Mouse (Mus musculus) megakaryocyte, embryonic 14.5 days (primary cell): ENCODE measurements around the gene Atp1b3. TPM values are rescaled to one million over a fixed set of nuclear protein-coding genes. Genes with fewer than 3 reads are reported as not detected.
"Not testable (repeated sequence)": the region's sequence is repeated elsewhere in the genome, so short reads cannot be mapped to it uniquely, and the experiment has no call there.

ENCODE experiments used
- H3K27me3 ChIP-seq: replicated peaks from 2 replicates; pipeline ENCODE3; 2012; ENCODE audit warnings: inconsistent platforms
- H3K36me3 ChIP-seq: replicated peaks from 2 replicates; pipeline ENCODE3; 2012; ENCODE audit warnings: low read length, inconsistent platforms, mixed read lengths
- H3K4me1 ChIP-seq: 2 replicates; pipeline ENCODE4 v1.6.1; 2012; ENCODE audit warnings: inconsistent platforms
- H3K4me3 ChIP-seq: replicated peaks from 2 replicates; pipeline ENCODE3; 2012; ENCODE audit warnings: moderate library complexity, mild to moderate bottlenecking, inconsistent platforms
- H3K9me3 ChIP-seq: 2 replicates; pipeline ENCODE4 v1.6.1; 2012; ENCODE audit warnings: inconsistent platforms
- FLI1 ChIP-seq: IDR thresholded peaks from 2 replicates; pipeline ENCODE4 v1.6.1; 2012; ENCODE audit warnings: low read length, inconsistent platforms, mixed read lengths
- GATA1 ChIP-seq: IDR thresholded peaks from 3 replicates; pipeline ENCODE4 v1.6.1; 2012; ENCODE audit warnings: mixed read lengths, low read length, inconsistent platforms, borderline replicate concordance
- polyA plus RNA-seq: library from polyadenylated mRNA; stranded (reverse); fragments of >175 nt; gene quantifications from 2 replicates; pipeline ENCODE4 v1.2.3, GENCODE M21; 2012; ENCODE audit warnings: low replicate concordance; ENCODE audit not compliant: insufficient read depth

The Atp1b3 gene
- 124 and 126 TPM in 2 replicates for polyA plus RNA-seq

DNA sequence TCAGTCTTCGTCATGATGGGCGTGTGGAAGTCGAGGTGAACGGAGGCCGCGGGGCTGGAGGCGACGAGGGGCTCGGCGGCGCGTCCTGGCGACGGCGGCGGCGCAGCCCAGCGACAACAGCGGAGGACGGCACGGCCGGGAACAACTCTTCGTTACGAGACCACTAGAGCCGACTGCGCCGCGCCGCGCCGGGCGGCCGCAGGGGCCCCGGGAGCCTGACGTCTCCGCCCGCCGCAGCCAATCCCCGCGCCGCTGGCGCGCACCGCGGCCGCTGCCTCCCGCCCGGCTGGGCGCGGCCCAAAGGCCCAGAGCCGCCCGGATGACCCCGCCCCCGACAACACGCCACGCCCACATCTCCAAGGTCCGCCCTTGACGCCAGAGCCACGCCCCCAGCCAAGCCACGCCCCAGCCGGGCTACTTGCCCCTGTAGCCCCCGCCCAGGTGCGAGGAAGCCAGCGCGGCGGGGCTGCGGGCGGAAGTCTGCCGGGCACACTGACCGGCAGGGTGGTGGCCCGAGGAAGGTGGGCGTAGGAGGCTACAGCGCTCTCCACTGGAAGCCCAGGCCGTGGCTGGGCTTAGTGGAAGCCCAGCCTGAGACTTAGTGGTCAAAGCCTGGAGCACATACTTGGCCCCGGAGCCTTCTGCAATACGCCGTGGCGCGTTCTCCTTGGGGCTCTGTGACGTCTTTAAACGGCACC, at the start of gene Atp1b3:
TSS of gene Atp1b3 (minus strand) at position 302 of the 698 bp plus-strand sequence.
- H3K4me1 ChIP-seq, result peaks cover 48% of the 10 kb centered on the region
- H3K27me3 ChIP-seq, result no peaks in the 10 kb centered on the region
- H3K4me3 ChIP-seq, result peak within 1 kb of the TSS; percentile 95
- H3K36me3 ChIP-seq, result peaks cover 10% of the 10 kb centered on the region
- no peaks in the 10 kb centered on the region for H3K9me3 ChIP-seq
- TF ChIP-seq FLI1 (no peak), GATA1 (no peak)

DNA sequence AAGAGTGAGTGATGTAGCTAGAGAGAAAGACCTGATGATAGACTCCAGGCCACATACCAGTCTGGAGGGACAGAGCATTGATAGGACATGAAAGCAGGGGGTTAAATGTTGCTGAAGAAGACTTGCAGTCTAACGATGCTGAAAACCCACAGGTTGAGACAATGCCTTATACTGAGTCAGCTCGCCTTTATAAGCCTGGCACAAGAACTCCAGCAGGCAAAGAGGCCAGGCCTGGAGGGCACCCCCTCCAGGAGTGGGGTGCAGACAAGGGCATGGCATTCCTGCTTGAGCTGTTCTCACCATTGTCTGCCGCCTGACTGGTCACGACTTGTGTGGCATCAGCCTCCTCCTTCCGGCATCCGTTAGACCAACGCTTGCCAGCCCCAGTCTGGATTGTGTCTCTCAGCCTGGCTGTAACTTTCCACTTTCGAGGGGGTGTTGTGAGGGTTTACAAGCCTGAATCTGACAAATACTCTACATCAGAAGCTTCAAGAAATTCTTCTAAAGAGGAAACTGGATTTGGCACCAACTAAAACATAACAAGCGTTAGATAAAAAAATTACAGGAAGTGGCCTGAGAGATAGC, 48.7 kb upstream of the Atp1b3 start:
- H3K4me3 ChIP-seq, result no peak overlapping the region
- H3K4me1 ChIP-seq, result peaks cover 61% of the 10 kb centered on the region
- H3K9me3 ChIP-seq, result no peaks in the 10 kb centered on the region
- no peak for TF ChIP-seq FLI1
- TF ChIP-seq GATA1, result no peak
- H3K27me3 ChIP-seq, result no peaks in the 10 kb centered on the region
- no peaks in the 10 kb centered on the region for H3K36me3 ChIP-seq

DNA sequence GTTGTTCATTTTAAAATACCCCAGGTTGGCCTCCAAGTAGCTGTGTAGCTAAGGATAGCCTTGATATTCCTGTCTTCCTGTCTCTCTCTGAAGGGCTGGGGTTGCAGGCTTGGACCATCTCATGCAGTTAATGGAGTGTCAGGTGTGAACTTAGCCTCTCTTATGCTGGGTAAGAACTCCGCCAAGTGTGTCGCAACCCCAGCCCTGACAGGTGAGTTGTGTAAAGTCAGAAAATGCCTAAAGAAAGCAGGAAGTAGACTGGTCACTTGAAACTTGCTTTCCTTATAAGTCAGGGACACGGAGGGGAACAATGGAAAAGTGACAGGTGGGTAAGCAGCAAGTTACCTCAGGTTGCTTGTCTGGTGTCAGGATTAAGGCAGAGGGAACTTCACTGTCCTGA, 40.1 kb upstream of the Atp1b3 start:
- no peak for TF ChIP-seq GATA1
- TF ChIP-seq FLI1, result no peak
- H3K9me3 ChIP-seq, result no peaks in the 10 kb centered on the region

DNA sequence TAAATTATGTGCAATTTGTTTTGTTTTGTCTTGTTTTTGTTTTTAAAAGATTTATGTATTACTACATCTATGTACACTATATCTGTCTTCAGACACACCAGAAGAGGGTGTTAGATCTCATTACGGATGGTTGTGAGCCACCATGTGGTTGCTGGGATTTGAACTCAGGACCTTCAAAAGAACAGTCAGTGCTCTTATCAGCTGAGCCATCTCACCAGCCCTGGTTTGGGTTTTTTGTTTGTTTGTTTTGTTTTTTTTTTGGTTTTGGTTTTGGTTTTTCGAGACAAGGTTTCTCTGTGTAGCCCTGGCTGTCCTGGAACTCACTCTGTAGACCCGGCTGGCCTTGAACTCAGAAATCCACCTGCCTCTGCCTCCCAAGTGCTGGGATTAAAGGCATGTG, 35.7 kb upstream of the Atp1b3 start:
- H3K4me3 ChIP-seq, H3K9me3 ChIP-seq, H3K27me3 ChIP-seq, H3K36me3 ChIP-seq: not testable (repeated sequence)
- peaks cover 69% of the 10 kb centered on the region for H3K4me1 ChIP-seq

More for the DNA sequence above, 40.1 kb upstream of the Atp1b3 start:
- Histone ChIP-seq H3K4me1 (peaks cover 37% of the 10 kb centered on the region), H3K4me3 (no peak overlapping the region), H3K36me3 (no peaks in the 10 kb centered on the region), H3K27me3 (no peaks in the 10 kb centered on the region)

DNA sequence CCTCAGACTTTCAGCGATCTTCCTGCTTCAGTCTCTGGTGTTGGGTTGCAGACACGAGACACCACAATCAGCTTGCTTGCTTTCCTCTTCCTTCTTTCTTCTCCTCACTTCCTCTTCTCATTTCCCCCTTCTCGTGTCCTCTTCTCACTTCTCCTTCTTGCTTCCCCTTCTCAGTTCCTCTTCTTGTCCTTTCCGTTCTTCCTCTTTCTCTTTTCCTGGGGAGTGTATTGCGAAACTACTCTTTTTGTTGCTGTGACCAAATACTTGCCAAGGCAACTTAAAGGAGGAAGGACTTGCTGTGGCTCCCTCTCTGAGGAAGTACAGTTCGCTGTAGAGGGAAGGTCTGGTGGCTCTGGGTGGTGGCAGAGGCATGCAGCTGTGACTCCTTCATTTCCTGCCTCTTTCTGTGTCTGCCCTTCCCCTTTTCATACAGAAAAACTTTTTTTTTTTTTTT, 35.2 kb upstream of the Atp1b3 start:
- Histone ChIP-seq H3K4me1 (peaks cover 74% of the 10 kb centered on the region), H3K36me3 (no peaks in the 10 kb centered on the region), H3K27me3 (no peaks in the 10 kb centered on the region), H3K9me3 (no peaks in the 10 kb centered on the region), H3K4me3 (peak overlapping the region; percentile 75)
- TF ChIP-seq FLI1 (no peak), GATA1 (no peak)

DNA sequence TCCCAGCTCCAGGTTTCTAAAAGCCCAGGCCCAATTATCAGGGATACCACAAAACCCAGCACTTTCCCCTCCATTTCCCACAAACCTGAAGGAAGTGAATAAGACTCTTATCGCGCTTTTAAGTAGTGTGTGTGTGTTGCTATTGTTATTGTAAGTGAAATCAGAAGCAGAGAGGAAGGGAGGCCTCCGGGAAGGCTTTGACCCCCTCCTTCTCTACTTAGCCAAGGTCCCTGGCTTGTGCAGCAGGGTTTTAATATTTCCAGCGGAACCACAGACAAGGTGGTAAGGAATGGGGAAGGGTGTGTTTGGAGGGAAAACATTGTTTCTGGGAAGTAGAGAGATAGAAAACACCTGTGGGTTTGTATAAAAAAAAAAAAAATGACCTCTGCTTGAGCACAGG, 34.4 kb upstream of the Atp1b3 start:
- H3K9me3 ChIP-seq, result no peaks in the 10 kb centered on the region
- no peaks in the 10 kb centered on the region for H3K36me3 ChIP-seq
- H3K4me1 ChIP-seq, result peaks cover 82% of the 10 kb centered on the region
- no peaks in the 10 kb centered on the region for H3K27me3 ChIP-seq
- H3K4me3 ChIP-seq, result no peak overlapping the region
- TF ChIP-seq GATA1 (no peak), FLI1 (no peak)

DNA sequence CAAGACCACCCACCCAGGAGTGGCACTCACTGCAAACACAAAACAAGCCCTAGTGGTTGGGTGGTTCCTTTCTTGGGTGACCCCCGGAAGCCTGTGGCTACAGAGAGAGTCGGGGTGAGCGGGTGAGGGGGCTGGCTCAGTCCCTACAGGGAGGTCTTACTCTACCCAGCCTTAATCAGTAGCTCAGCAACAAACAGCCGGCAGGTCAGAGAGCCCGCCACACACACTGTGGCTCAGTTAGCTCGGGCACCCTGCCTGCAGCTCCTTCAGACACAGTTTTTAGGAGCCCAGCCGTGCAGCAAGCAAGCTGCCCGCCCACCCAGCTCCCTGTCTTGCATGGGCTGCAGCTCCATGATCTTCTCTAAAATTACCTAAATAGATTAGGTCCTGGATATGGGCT, 33.9 kb upstream of the Atp1b3 start:
- no peaks in the 10 kb centered on the region for H3K36me3 ChIP-seq
- H3K9me3 ChIP-seq, result no peaks in the 10 kb centered on the region
- no peak overlapping the region for H3K4me3 ChIP-seq
- no peak for TF ChIP-seq GATA1
- TF ChIP-seq FLI1, result no peak
- peaks cover 83% of the 10 kb centered on the region for H3K4me1 ChIP-seq
- H3K27me3 ChIP-seq, result no peaks in the 10 kb centered on the region

DNA sequence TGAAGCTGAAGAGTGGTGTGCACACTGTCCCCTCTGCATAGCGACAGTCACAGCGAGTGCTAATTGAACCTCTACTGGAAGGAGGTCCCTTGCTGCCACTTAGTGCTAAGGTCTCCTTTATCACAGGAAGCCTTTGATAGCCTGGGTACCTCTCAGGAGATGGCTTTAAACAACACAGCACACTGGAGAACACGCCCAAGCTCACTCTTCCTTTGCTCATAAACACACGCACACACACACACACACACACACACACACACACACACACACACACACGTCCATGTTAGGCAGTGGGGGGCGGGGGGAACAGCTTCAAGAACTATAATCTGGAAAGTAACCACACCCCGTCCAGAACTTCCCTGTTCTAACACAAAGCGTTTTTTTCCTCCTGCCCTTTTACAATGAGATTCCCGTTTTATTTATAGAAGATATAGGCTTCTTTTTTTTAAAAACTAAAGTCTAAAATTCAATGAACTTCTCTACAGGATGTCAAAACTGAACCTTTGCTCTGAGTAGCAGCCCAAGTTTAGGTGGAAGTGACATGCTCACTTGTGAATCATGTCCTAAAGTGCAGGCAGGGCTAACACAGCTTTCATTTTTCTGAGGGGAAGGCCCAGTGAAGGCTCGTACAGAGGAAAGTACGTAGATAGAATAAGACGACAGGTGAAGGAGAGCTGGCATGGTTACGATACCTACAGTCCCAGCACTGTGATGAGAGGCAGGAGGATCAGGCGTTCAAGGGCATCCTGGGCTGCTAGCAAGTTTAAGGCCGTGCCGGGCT, 30.9 kb upstream of the Atp1b3 start:
- H3K4me1 ChIP-seq, result peaks cover 76% of the 10 kb centered on the region
- no peaks in the 10 kb centered on the region for H3K36me3 ChIP-seq
- H3K4me3 ChIP-seq, result peak overlapping the region; percentile 66
- H3K27me3 ChIP-seq, result no peaks in the 10 kb centered on the region
- TF ChIP-seq GATA1 (no peak), FLI1 (no peak)
- H3K9me3 ChIP-seq, result no peaks in the 10 kb centered on the region; the same call in 1 of the 2 replicates

DNA sequence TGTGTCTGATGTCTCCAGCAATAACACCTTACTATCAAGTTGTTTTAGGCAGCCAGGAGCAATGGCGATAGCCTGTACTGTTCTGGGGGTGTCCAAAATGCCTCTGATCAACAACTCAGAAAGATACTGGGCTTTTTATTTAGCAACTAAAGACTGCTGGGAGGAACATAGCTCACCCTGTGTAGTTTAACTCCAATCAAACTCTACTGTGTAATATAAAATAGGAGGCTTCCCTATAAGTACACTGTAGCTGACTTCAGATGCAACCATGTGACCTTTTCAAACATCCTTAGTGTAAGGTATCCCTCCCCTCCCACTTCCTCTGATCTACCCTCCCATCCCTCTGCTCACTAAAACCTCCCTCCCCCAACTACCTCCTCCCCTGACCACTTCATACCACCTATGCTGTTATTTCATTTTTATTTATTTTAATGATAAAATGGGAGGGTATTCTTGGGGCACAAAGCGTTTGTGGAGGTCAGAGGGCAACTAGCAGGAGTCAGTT, 29.5 kb upstream of the Atp1b3 start:
- Histone ChIP-seq H3K4me1 (peaks cover 66% of the 10 kb centered on the region), H3K9me3 (no peaks in the 10 kb centered on the region; the same call in 1 of the 2 replicates), H3K4me3 (no peak overlapping the region), H3K27me3 (no peaks in the 10 kb centered on the region), H3K36me3 (no peaks in the 10 kb centered on the region)
- TF ChIP-seq GATA1 (no peak), FLI1 (no peak)

DNA sequence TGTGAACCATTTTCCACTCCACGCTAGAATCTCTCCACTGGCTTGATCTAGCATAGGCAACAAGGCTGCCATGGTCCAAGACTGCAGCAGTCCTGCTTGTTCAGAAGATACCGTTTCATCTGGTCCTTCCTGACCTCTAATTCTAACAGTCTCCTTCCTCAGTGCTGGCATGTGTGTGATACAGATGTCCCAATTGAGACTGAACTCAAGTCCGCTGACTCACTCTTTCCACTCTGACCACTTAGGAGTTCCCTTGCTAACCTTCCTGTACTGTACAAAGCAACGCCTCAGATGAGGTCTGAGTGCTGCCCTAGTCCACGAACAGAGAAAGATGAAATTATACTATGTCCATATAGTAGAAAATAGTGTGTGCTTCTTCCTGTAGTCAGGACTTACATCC, 28.9 kb upstream of the Atp1b3 start:
- H3K4me1 ChIP-seq, result peaks cover 59% of the 10 kb centered on the region
- H3K4me3 ChIP-seq, result peak overlapping the region; percentile 47
- H3K9me3 ChIP-seq, result no peaks in the 10 kb centered on the region; the same call in 1 of the 2 replicates
- no peak for TF ChIP-seq GATA1
- TF ChIP-seq FLI1, result no peak
- H3K36me3 ChIP-seq, result no peaks in the 10 kb centered on the region
- no peaks in the 10 kb centered on the region for H3K27me3 ChIP-seq
